Mouse (Mus musculus) embryo, embryonic 9.5 days (tissue): ENCODE results near the gene Tmem179b.
A peak's percentile ranks its signal among the peaks of the same experiment; 100 is the strongest.

Experiments used
- DNase-seq: peaks from one replicate; pipeline ENCODE4 v3.0.0-alpha.2; 2017; ENCODE audit errors: extremely low spot score

Tmem179b gene

DNA sequence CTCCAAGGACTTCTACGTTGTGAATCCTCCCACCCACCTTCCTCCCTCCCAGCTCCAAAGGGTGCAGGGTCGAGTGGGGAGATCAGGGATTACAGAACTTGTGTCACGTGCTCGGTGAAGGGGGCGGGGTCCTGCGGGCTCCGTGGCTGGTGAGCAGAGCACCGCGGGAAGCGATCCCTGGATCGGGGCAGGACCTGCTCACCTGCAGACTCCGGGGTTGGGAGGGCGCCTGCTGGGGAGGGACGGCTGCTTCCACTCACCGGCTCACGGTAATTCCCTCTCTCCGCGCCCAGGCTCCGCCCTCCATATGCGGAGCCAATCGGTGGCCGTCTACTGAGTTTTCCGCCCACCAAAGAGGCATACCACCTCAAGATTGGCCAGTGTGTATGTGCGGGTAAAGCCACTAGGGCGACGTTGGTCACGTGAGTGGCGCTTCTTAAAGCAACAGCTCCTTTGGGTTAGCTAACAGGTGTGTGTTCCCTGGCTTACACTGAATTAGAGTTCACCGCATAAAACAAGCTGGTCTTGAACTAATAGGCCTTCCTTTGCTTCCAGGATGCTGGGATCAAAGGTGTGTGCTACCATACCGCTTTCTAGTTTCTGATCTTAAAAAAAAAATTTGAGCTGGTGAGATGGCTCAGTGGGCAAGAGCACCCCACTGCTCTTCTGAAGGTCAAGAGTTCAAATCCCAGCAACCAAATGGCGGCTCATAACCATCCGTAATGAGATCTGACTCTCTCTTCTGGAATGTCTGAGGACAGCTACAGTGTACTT, 11.9 kb upstream of the Tmem179b start, which contains the start of gene Taf6l:
Gene Taf6l, minus strand, starts transcription at position 410 of the 774 bp plus-strand sequence.
- peak; percentile 90 for DNase-seq

DNA sequence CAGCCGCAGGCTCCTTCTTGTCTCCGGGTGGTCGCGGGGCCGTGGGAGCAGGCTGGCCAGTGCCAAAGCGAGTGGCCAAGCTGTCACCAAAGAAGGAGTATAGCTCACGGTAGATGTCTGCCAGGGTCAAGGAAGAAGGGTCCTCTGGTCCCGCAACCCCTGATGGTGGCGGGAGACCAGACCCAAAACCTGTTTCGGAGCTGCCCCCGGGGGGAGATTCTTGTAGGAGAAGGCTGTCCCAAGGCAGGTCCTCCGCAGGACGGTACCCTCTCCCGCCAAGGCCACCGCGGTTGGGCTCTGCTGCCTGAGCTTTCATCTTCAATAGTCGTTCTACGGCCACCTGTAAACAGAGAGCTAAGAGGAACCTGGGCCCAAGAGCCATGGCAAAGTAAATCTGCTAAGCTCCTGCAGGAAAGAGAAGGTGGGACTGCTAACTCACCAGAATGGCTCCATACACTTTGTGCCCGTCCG, 719 bp upstream of the Tmem179b start:
- DNase-seq = no peak

DNA sequence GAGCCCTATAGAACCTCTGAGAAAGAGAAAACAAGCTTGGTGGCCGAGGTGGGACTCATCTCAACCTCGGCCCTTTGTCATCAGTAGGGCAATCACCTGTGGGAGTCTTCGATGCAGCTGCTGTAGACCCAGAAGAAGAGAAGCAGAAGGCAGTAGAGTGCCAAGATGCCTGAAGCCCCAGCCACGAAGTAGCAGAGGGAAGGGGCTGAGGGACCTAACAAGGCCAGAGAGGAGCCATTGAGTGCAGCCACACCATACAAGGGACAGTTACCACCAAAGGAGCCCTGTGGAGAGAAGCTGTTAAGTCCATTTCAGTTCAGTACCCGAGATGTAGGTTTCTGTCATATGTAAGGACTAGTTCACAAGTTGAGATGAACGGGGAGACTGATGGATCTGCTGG, 858 bp downstream of the Tmem179b start:
- peak; percentile 31 for DNase-seq

DNA sequence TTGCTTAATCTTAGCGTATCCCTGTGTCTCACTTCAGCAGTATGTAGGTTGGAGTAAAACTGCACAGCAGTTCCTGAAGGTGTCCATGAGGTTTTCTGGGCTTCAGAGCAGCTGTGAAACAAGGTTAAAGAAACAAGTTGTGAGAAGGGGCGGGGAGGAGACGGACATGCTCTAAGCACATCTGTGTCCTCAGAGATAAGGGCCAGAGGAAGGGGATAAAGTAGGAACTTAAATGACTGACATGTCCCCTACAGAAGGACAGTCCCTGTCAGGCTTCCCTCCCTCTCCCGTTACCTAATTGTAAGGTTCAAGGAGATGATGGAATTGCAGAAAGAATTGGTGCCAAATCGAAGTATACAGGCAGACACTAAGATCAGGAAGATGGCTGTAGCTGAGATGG, 1.3 kb downstream of the Tmem179b start:
- no peak for DNase-seq

DNA sequence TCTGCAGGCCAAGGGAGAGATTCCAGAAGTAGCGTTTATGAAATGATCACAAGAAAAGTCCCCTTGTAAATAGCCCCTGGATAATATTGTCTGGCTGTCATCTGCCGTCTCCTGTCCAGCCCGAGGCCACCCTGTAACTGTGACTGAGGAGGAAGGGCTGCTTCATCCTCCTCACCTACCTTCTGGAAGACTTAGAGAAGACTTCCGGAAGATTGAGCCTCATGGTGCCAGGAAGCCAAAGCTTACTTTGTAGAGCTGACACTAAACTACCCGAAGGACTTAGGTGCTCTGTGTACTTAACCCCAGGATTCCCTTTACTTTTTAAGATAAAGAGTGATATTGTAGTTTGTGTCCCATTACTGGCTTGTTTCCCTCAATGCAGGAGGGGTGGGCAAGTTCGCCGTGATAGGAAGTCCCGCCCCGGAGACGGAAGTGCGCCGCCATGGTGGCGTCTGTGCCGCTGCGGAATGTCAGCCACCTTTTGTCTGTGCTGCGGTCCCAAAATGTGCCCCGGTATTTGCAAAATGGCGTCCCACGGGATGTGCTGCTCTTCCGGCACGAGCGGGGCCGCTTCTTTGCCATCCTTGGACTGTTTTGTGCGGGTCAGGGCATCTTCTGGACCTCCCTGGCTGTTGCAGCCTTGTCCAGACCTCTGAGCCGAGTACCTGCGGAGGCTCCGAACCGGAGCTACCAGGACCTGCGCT, 3.5 kb downstream of the Tmem179b start, which contains the start of gene Tmem223:
Gene Tmem223, plus strand, starts transcription at position 430 of the 704 bp plus-strand sequence.
- DNase-seq = peak; percentile 83

DNA sequence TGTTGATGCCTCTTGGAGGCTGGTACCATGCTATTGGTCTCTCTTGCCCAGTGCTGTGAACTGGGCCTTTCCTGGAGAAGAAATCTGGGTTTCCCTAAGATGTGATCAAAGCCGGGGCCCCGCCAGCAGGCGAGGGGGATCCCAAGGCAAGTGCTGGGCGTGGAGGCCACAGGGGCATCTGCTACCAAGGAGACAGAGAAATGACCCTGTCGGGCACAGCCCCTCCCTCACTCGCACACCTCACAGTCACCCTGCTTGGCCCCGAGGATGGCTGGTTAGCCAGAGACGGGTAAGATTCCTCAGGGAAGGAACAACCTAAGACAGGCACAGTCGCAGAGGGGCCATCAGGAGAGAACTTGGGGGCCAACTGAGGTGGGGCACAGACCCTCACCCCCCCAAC, 8.7 kb downstream of the Tmem179b start:
- no peak for DNase-seq

DNA sequence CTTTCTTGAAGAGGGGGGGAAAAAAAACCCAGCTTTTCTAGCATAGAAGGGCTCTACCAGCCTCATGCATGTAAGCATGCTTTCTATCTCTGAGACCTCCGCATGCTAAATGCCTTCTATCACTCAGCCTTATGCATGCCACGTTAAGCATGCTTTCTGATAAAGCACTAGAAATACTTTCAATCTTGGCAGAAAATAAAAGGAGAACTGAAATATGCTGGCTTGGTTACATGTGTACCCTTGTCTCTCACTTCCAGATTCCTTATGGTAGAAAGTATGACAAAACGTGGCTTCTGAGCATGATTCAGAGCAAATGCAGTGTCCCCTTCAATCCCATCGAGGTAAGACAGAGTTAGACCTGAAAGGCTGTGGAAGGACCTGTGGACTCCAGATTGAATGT, 11.0 kb downstream of the Tmem179b start:
- DNase-seq = no peak

DNA sequence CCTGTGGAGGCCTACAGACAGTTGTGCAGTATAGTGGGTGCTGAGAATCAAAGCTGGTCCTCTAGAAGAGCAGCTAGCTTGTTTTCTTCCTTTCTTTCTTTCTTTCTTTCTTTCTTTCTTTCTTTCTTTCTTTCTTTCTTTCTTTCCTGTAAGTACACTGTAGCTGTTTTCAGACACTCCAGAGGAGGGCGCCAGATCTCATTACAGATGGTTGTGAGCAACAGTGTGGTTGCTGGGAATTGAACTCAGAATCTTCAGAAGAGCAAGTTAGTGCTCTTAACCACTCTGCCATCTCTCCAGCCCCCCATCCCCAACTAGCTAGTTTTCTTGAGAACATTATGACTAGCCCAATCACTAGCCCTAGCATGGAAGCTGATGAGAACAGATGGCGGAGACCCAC, 13.5 kb downstream of the Tmem179b start:
- no peak for DNase-seq

DNA sequence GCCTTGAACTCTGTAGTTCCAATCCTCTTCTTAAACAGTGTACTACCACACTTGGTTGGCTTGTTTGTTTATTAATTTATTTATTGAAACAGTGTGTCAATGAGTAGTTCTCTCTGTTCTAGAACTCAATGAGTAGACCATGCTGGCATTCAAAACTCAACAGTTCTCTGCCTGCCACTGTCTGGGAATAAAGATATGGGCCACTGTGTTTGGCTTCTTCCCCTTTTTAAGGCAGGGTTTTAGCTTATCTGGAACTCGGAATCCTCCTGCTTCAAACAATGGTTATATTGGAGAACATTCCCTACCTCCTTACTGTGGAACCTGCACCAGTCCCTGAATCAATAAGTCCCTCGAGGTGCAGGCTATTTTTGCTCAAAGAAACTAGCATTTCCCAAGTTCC, 15.4 kb downstream of the Tmem179b start:
- no peak for DNase-seq

DNA sequence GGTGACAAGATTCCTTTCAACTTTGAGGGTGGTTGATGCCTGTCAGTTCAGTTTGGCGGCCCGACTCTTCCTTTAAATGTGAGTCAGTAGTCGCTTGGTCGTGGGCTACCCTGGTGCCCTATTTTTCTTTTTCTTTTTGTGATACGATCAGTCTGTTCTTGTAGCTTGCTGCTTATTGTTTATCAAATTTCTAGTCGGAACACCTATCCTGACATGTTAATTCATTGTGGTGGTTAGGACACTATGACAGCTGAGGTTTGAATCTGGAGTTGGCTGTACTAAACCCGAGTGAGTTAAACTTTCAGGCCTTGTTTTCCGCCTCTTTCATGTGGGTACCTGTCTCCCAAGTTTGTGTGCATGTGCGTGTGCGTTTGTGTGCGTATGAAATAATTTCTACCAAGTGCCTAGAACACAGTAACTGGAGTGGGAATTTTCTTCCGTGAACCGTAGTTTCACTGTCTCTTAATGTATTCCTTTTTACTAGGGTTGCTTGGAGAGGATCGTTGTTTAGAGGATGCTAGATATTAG, 16.7 kb downstream of the Tmem179b start:
- no peak for DNase-seq

DNA sequence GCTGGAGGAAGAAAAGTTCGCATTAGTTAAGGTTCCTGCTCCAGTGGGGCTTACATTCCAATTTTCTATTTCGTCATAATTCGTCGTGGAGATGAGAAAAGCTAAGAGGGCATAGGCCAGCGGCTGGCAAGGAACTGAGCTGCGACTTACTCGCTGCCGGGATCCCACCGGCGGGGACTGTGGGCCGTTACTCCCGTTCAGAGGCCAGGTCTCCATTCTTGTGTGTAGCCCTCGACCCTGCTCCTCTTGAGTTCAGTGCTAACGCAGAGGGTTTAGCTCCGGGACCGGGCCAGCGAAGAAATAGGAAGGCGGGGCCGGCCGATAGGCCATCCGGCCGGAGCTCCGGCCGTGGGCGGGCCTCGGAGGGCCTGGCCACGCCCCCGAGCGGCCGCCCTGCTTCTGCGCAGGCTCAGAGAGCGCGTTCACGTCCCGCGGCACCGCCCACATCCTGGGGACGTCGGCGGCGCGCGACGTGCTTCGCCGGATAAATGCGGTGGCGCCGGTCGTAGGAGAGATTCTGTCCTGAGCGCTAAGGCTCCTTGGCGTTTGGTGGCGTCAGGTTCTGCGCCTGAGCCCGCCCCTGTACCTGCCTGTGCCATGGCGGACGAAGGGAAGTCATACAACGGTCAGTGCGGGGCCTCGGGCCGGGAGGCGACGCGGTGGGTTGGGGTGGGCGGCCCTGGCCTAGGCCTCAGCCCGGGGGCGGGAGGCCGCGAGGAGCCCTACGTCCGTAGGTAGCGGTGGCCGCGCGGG, 17.5 kb downstream of the Tmem179b start, which contains the start of gene Nxf1:
Gene Nxf1, plus strand, starts transcription at position 439 of the 753 bp plus-strand sequence.
- peak; percentile 89 for DNase-seq

DNA sequence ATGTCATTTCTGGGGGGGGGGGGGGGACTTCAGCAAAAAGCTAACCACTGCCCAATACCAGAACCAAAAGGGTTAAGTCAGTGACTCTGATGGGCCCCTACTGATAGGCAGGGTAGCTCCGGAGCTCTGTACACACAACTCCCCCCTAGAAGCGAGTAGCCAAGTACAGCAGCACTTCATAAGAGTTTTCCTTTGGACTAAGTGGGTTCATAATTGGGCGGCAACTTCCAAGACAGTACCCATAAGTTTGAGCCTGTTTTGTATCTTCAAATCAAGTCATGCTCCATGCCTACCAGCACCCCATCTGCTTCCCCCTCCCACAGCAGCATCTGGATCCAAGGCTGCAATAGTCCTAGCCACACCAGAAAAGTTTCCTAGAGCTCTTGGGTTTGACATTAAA, 18.6 kb downstream of the Tmem179b start:
- no peak for DNase-seq

DNA sequence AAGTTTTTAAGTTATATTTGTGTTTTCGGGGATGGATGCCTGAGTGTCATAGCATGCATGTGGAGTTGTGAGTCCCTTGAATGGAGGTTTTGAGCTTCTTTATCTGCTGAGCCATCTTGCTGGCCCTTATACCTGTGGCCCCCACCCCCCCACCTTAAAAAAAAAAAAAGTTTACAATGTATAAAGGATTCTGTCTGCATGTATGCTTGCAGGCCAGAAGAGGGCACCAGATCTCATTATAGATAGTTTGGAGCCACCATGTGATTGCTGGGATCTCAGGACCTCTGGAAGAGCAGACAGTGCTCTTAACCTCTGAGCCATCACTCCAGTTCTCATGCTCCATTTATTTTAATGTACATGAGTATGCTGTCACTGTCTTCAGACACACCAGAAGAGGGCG, 26.9 kb downstream of the Tmem179b start:
- no peak for DNase-seq

DNA sequence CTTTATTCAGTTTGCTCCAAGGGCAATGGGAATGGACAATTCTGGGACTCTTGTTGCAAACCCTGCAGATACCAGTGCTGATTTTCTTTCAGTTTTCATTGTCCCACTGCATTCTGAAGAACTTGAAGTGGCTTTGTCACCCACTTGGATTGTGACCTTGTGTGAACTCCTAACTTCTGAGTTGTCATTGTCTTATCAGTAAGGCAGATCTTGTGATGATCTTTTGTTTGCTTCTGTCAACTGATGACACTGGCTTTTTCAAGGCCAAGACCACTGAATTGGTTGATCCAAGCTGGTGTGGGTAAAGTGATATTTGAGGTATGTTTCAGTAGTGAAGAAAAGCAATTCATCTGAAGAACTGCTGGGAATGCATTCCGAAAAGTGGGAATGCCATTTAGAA, 28.9 kb downstream of the Tmem179b start:
- DNase-seq = no peak

DNA sequence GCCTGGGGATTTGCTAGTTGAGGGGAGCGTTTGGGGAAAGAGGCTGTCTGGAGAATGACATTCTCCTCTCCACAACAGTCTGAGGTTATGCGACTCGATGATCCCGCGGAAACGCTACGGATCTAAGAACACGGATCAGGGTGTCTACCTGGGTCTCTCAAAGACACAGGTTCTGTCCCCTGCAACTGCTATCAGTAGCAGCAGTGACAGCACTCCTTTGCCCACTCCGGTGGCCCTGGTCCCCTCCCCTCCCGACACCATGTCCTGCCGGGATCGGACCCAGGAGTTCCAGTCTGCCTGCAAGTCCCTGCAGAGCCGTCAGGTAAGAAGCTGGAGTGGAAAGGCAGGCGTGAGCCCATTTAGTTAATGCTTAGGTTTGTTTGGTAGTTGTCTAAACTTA, 32.1 kb downstream of the Tmem179b start:
- DNase-seq = no peak

DNA sequence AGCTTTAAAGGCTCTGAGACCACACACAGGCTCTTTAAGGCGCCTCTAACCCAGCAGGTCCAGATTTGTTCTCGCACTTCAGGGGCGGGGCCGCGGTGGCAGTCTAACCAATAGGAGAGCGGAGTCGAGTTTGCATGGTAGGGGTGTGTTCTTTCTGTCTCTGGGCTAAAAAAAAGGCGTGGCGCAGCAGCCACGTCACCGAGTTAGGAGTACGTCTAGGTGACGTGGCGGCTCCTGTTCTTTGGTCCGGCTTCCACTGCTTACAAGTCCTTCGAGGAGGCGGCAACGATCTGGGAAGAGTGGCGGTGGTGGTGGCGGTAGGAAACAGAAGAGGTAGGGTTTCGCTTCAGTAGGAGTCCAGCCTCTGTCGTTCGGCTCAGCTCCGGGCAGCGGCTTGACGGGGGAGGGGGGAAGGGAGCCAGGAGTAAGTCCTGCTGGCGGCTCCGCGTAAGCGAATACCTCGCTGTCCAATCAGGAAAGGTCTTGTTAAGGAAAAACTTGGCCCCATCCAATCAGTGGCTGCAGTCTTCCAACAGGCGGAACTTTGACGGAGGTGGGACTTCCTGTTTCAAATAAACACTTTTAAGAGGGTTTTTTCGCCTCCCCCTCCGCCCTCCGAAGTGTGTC, 32.9 kb downstream of the Tmem179b start, which contains the start of gene Stx5a:
Gene Stx5a, plus strand, starts transcription at position 171 of the 627 bp plus-strand sequence.
- DNase-seq = peak; percentile 97

DNA sequence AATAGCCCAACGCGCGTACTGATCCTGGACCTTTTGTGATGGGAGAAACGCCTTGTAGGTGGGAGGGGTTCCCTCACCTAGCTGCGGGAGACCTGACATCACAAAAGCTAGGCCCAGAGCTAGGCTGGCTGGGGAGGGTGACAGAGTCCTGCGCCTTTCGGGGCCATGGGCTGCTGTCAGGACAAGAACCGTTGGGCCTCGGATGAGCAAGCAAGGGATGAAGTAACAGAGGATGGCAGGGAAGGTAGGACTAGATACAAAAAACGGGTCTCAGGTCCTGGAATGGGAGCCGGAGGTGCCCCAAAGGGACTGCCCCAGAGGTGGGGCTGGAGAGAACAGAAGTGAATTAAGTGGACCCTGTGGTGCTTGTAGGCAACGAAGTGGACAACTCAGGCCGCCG, 33.7 kb downstream of the Tmem179b start, which contains the start of gene 1700092M07Rik:
Gene 1700092M07Rik, plus strand, starts transcription at position 116 of the 400 bp plus-strand sequence.
- DNase-seq = no peak

DNA sequence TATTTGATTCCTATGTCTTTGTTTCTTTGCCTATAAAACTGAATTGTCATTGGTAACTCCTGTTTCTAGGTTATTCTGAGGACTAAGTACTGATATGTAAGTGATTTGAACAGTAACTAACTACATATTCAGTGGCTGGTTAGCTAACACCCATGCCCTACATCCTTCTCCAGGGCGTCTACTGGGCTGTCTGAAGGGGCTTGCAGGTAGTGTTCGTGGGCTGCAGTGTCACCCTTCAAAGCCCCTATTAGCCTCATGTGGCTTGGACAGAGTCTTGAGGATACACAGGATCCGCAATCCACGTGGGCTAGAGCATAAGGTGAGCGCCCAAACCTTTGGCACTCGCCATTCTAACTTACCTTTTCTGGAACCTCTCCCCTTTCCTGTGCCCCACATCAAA, 34.6 kb downstream of the Tmem179b start:
- DNase-seq = no peak

DNA sequence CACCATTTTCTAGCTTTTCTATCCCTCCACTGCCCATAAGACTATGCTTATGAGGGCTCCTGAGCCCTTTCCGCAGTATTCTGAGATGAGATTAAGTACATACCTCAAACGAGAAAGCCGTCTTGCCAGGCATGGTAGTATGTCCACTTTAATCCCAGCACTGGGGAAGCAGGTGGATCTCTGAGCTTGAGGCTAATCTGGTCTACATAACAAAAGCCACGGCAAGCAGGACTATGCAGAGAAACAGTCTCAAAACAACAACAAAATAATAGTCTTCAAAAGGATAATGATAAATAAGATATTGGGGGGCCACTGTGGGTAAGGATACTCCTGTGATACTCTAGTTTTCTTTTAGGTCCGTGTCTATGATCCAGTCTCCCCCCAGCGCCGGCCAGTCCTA, 35.4 kb downstream of the Tmem179b start:
- no peak for DNase-seq

DNA sequence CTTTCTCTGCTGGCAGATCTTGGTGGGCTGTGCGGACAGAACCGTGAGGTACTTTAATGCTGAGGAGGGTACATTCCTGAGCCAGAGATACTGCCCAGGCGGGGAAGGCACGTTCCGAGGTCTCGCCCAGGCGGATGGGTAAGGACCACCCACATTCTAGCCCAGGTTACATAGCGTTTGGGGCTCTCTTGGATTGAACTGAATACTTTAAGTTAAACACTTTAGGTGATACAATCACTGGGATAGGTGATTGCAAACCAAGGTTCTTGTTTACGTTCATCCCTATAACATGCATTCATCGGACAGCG, 38.2 kb downstream of the Tmem179b start:
- no peak for DNase-seq

DNA sequence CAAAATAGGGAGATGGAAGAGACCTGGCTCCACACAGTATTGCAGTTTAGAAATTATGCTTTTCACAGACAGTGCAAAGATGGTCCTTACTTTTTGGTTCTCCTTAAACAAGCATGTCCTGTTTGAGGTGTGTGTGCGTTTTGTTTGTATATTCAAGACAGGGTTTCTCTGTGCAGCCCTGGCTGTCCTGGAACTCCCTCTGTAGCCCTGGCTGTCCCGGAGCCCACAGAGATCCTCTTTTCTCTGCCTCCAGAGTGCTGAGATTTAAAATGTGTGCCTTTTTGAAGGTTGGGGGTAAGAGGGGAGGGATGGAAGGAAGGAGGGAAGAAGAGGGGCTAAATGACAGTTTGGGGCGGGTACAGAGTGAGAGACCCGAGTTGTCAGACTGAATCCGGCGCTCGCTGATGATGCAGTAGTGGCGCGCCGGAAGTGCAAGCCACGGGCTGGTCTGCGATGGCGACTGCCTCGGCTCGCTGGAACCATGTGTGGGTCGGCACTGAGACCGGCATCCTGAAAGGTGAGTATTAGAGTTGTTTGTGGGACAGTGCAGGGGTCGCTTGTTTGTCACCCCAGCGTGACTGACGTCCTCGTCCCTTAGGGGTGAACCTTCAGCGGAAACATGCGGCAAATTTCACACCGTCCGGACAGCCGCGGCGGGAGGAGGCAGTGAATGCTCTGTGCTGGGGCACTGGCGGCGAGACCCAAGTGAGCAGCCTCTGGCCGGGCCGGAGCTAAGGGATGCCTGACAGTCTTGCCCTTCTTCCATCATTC, 38.7 kb downstream of the Tmem179b start, which contains the start of gene Wdr74:
Gene Wdr74, plus strand, starts transcription at position 439 of the 771 bp plus-strand sequence.
- peak; percentile 93 for DNase-seq
